Mouse (Mus musculus): Measurements from ENCODE around the gene Mmp15. TPM values are rescaled to one million over a fixed set of nuclear protein-coding genes. Genes with fewer than 3 reads are reported as not detected.
A peak's percentile ranks its signal among the peaks of the same experiment; 100 is the strongest.

Mmp15 gene
- total RNA-seq, 1 experiment = 5.4 TPM

GRCm38 (mm10) chr8:95320224-95321139 lies 31.6 kb upstream of the Mmp15 start:
- H3K27ac ChIP-seq (ENCODE audit: insufficient read depth, low read depth, low read length, poor library complexity, severe bottlenecking) = no peak overlapping the region
- TF ChIP-seq CHD2 (IDR thresholded peaks at IDR 0.05; ENCODE audit: low read depth, low read length) (no peak), HCFC1 (IDR thresholded peaks at IDR 0.05; ENCODE audit: borderline replicate concordance, insufficient read depth, low read length) (no peak), ZNF384 (IDR thresholded peaks at IDR 0.05; ENCODE audit: low read depth, low read length) (no peak), MAFK (IDR thresholded peaks at IDR 0.05; ENCODE audit: insufficient read depth, low read depth, low read length) (no peak), ZC3H11A (IDR thresholded peaks at IDR 0.05; ENCODE audit: borderline replicate concordance, low read depth, low read length) (no peak)
- H3K36me3 ChIP-seq (ENCODE audit: control insufficient read depth, insufficient read depth, low read length, poor library complexity, severe bottlenecking) = no peaks in the 10 kb centered on the region
- peak overlapping the region; percentile 50 to 66 for H3K4me3 ChIP-seq (ENCODE audit: insufficient read depth in 1 of 2, low read depth in 1 of 2, low read length in 2 of 2, poor library complexity in 1 of 2, severe bottlenecking in 1 of 2)
- in situ Hi-C loops (cut with MboI; ENCODE audit: low sequenced_read_pairs in 2 of 2, unreplicated experiment in 2 of 2) = no loop called here
- H3K9ac ChIP-seq (ENCODE audit: insufficient read depth, low read depth, low read length, poor library complexity, severe bottlenecking) = 0 out of 2 replicates have a peak overlapping the region, but pooled peaks have one; percentile 0
- peaks cover 0 to 5% of the 10 kb centered on the region in 2 experiments; a peak in 1 of 4 replicates for H3K4me1 ChIP-seq (ENCODE audit: control insufficient read depth in 2 of 2, insufficient read depth in 2 of 2, low read length in 2 of 2, poor library complexity in 1 of 2)
- H3K9me3 ChIP-seq (ENCODE audit: control insufficient read depth, insufficient read depth, low read depth, low read length) = no peaks in the 10 kb centered on the region
- DNase-seq (ENCODE audit: low read depth, low spot score) = peak; percentile 62

GRCm38 (mm10) chr8:95323201-95323600 lies 28.9 kb upstream of the Mmp15 start:
- Histone ChIP-seq H3K4me3 (ENCODE audit: insufficient read depth in 1 of 2, low read depth in 1 of 2, low read length in 2 of 2, poor library complexity in 1 of 2, severe bottlenecking in 1 of 2) (no peak overlapping the region), H3K9ac (ENCODE audit: insufficient read depth, low read depth, low read length, poor library complexity, severe bottlenecking) (no peak overlapping the region), H3K4me1 (ENCODE audit: control insufficient read depth in 2 of 2, insufficient read depth in 2 of 2, low read length in 2 of 2, poor library complexity in 1 of 2) (peaks cover 0 to 5% of the 10 kb centered on the region in 2 experiments; a peak in 1 of 4 replicates), H3K9me3 (ENCODE audit: control insufficient read depth, insufficient read depth, low read depth, low read length) (no peaks in the 10 kb centered on the region), H3K27ac (ENCODE audit: insufficient read depth, low read depth, low read length, poor library complexity, severe bottlenecking) (no peak overlapping the region), H3K36me3 (ENCODE audit: control insufficient read depth, insufficient read depth, low read length, poor library complexity, severe bottlenecking) (peaks cover 7% of the 10 kb centered on the region; the same call in 1 of the 2 replicates)
- in situ Hi-C loops (cut with MboI; ENCODE audit: low sequenced_read_pairs in 2 of 2, unreplicated experiment in 2 of 2) = no loop called here
- TF ChIP-seq MAFK (IDR thresholded peaks at IDR 0.05; ENCODE audit: insufficient read depth, low read depth, low read length) (no peak), ZNF384 (IDR thresholded peaks at IDR 0.05; ENCODE audit: low read depth, low read length) (no peak), HCFC1 (IDR thresholded peaks at IDR 0.05; ENCODE audit: borderline replicate concordance, insufficient read depth, low read length) (no peak), CHD2 (IDR thresholded peaks at IDR 0.05; ENCODE audit: low read depth, low read length) (no peak), ZC3H11A (IDR thresholded peaks at IDR 0.05; ENCODE audit: borderline replicate concordance, low read depth, low read length) (no peak)
- no peak for DNase-seq (ENCODE audit: low read depth, low spot score)

GRCm38 (mm10) chr8:95324646-95325045 lies 27.4 kb upstream of the Mmp15 start:
- in situ Hi-C loops (cut with MboI; ENCODE audit: low sequenced_read_pairs in 2 of 2, unreplicated experiment in 2 of 2) = no loop called here
- no peaks in the 10 kb centered on the region for H3K9me3 ChIP-seq (ENCODE audit: control insufficient read depth, insufficient read depth, low read depth, low read length)
- H3K36me3 ChIP-seq (ENCODE audit: control insufficient read depth, insufficient read depth, low read length, poor library complexity, severe bottlenecking) = peaks cover 15% of the 10 kb centered on the region; the same call in 1 of the 2 replicates
- no peak overlapping the region for H3K4me3 ChIP-seq (ENCODE audit: insufficient read depth in 1 of 2, low read depth in 1 of 2, low read length in 2 of 2, poor library complexity in 1 of 2, severe bottlenecking in 1 of 2)
- no peak overlapping the region for H3K27ac ChIP-seq (ENCODE audit: insufficient read depth, low read depth, low read length, poor library complexity, severe bottlenecking)
- no peak for TF ChIP-seq HCFC1 (IDR thresholded peaks at IDR 0.05; ENCODE audit: borderline replicate concordance, insufficient read depth, low read length)
- no peak for TF ChIP-seq ZC3H11A (IDR thresholded peaks at IDR 0.05; ENCODE audit: borderline replicate concordance, low read depth, low read length)
- TF ChIP-seq MAFK (IDR thresholded peaks at IDR 0.05; ENCODE audit: insufficient read depth, low read depth, low read length) = no peak
- TF ChIP-seq ZNF384 (IDR thresholded peaks at IDR 0.05; ENCODE audit: low read depth, low read length) = no peak
- TF ChIP-seq CHD2 (IDR thresholded peaks at IDR 0.05; ENCODE audit: low read depth, low read length) = no peak
- peaks cover 0 to 11% of the 10 kb centered on the region in 2 experiments; a peak in 2 of 4 replicates for H3K4me1 ChIP-seq (ENCODE audit: control insufficient read depth in 2 of 2, insufficient read depth in 2 of 2, low read length in 2 of 2, poor library complexity in 1 of 2)
- no peak for DNase-seq (ENCODE audit: low read depth, low spot score)
- H3K9ac ChIP-seq (ENCODE audit: insufficient read depth, low read depth, low read length, poor library complexity, severe bottlenecking) = no peak overlapping the region

GRCm38 (mm10) chr8:95326822-95327221 lies 25.2 kb upstream of the Mmp15 start:
- TF ChIP-seq CHD2 (IDR thresholded peaks at IDR 0.05; ENCODE audit: low read depth, low read length) = no peak
- no peak for TF ChIP-seq ZNF384 (IDR thresholded peaks at IDR 0.05; ENCODE audit: low read depth, low read length)
- no peak for TF ChIP-seq HCFC1 (IDR thresholded peaks at IDR 0.05; ENCODE audit: borderline replicate concordance, insufficient read depth, low read length)
- TF ChIP-seq ZC3H11A (IDR thresholded peaks at IDR 0.05; ENCODE audit: borderline replicate concordance, low read depth, low read length) = no peak
- TF ChIP-seq MAFK (IDR thresholded peaks at IDR 0.05; ENCODE audit: insufficient read depth, low read depth, low read length) = no peak
- Histone ChIP-seq H3K36me3 (ENCODE audit: control insufficient read depth, insufficient read depth, low read length, poor library complexity, severe bottlenecking) (peaks cover 15% of the 10 kb centered on the region; the same call in 1 of the 2 replicates), H3K27ac (ENCODE audit: insufficient read depth, low read depth, low read length, poor library complexity, severe bottlenecking) (no peak overlapping the region), H3K4me3 (ENCODE audit: insufficient read depth in 1 of 2, low read depth in 1 of 2, low read length in 2 of 2, poor library complexity in 1 of 2, severe bottlenecking in 1 of 2) (no peak overlapping the region), H3K9me3 (ENCODE audit: control insufficient read depth, insufficient read depth, low read depth, low read length) (no peaks in the 10 kb centered on the region), H3K4me1 (ENCODE audit: control insufficient read depth in 2 of 2, insufficient read depth in 2 of 2, low read length in 2 of 2, poor library complexity in 1 of 2) (peaks cover 0 to 8% of the 10 kb centered on the region in 2 experiments; a peak in 2 of 4 replicates), H3K9ac (ENCODE audit: insufficient read depth, low read depth, low read length, poor library complexity, severe bottlenecking) (no peak overlapping the region)
- in situ Hi-C loops (cut with MboI; ENCODE audit: low sequenced_read_pairs in 2 of 2, unreplicated experiment in 2 of 2) = no loop called here
- DNase-seq (ENCODE audit: low read depth, low spot score) = no peak
